Mouse (Mus musculus) liver, embryonic 13.5 days (tissue): ENCODE results near the gene Dhodh. TPM values are rescaled to one million over a fixed set of nuclear protein-coding genes. Genes with fewer than 3 reads are reported as not detected.

Experiments used
- ATAC-seq: fragments of 200-750 bp; cut with Nextera tagmentation; 2 replicates; pipeline ENCODE4 v1.8.0; 2017; ENCODE audit warnings: low read depth, mild to moderate bottlenecking, moderate number of reproducible peaks, moderate library complexity
- DNase-seq: peaks from one replicate; pipeline ENCODE4 v3.0.0; 2022
- H3K27ac ChIP-seq: fragments of 300-500 bp; sonication (generic); 2 replicates; pipeline ENCODE4 v1.5.1; 2015; ENCODE audit warnings: moderate library complexity, mild to moderate bottlenecking, inconsistent platforms
- H3K27me3 ChIP-seq: fragments of 300-500 bp; sonication (generic); 2 replicates; pipeline ENCODE4 v1.6.1; 2015; ENCODE audit warnings: mild to moderate bottlenecking, inconsistent platforms
- H3K36me3 ChIP-seq: fragments of 300-500 bp; sonication (generic); 2 replicates; pipeline ENCODE4 v1.6.1; 2015; ENCODE audit warnings: mild to moderate bottlenecking, inconsistent platforms
- H3K4me1 ChIP-seq: fragments of 300-500 bp; sonication (generic); replicated peaks from 2 replicates; pipeline ENCODE4 v1.6.1; 2015; ENCODE audit warnings: inconsistent platforms
- H3K4me2 ChIP-seq: fragments of 300-500 bp; sonication (generic); 2 replicates; pipeline ENCODE4 v1.6.1; 2015; ENCODE audit warnings: inconsistent platforms, mild to moderate bottlenecking, moderate library complexity
- H3K4me3 ChIP-seq: fragments of 300-500 bp; sonication (generic); replicated peaks from 2 replicates; pipeline ENCODE4 v1.5.1; 2015; ENCODE audit warnings: mild to moderate bottlenecking, inconsistent platforms
- H3K9ac ChIP-seq: fragments of 300-500 bp; sonication (generic); 2 replicates; pipeline ENCODE4 v1.6.1; 2015; ENCODE audit warnings: mild to moderate bottlenecking, inconsistent platforms
- H3K9me3 ChIP-seq: fragments of 300-500 bp; sonication (generic); replicated peaks from 2 replicates; pipeline ENCODE4 v1.6.1; 2016; ENCODE audit warnings: inconsistent platforms
- WGBS: fragments of 180-500 bp; shearing (Covaris S2); methylation state at CpG from one replicate; pipeline ENCODE4 v1.1.7; 2015; ENCODE audit not compliant: insufficient replicate concordance; 5-methylcytosine and 5-hydroxymethylcytosine counted together
- polyA plus RNA-seq: library from polyadenylated mRNA; unstranded; fragments of >200 nt; fragmentation: Nextera tagmentation; extraction: Ambion mirVana; gene quantifications from 2 replicates; pipeline ENCODE4 v1.2.1, GENCODE M21; 2015

Gene Dhodh
- polyA plus RNA-seq, 1 experiment from 2014 or later: 25.9 TPM

DNA sequence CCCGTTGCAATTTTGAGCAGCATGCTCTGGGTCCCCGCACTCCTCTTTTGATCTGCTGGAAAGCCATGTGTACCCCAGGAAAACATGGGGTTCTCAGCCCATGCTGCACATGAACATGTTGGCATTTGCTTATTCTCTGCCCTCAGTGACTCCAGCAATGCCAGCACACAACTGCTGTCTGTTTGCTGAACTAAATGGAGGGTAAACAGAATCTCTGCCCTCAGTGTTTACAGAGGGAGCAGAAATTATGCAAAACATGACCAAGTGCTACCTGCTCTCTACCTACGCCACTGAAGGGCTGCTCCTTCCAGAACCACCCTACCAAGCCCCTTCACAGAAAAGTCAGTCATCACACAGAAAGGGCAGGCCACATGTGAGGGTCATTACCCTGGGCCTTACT, 23.6 kb downstream of the Dhodh start:
- Histone ChIP-seq H3K36me3 (no peaks in the 10 kb centered on the region), H3K27me3 (no peaks in the 10 kb centered on the region), H3K27ac (peak overlapping the region; percentile 39; the same call in 1 of the 2 replicates), H3K9me3 (no peaks in the 10 kb centered on the region), H3K4me3 (no peak overlapping the region), H3K9ac (no peak overlapping the region), H3K4me1 (0 out of 2 replicates have a peak, but pooled peaks cover 3% of the 10 kb centered on the region), H3K4me2 (no peak overlapping the region)
- ATAC-seq (peak; percentile 26; the same call in 1 of the 2 replicates), DNase-seq (no peak)
- 48% methylated on average over 3 of the region's 3 CpGs for WGBS

DNA sequence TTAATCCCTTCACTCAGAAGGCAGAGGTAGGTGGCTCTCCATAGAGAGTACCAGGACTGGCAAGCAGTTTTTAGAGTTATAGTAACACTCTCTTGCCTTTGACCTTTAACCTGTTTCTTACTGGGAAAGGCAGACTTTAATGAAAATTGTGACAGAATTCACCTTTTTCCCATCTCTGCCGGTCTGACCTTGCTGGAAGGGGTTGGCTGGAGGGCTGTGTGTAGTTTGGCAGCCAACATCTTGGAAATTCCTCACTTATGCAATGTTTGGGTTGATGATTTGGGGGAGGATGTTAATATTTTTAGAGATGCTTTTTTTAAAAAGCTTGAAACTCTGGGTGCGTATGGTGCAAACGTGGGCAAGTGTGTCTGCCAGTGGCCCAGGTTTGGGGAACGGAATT, 24.2 kb downstream of the Dhodh start:
- H3K4me3 ChIP-seq: no peak overlapping the region
- H3K36me3 ChIP-seq: no peaks in the 10 kb centered on the region
- WGBS: 64% methylated on average over 4 of the region's 4 CpGs
- H3K27me3 ChIP-seq: no peaks in the 10 kb centered on the region
- no peaks in the 10 kb centered on the region for H3K9me3 ChIP-seq
- 0 out of 2 replicates have a peak, but pooled peaks cover 3% of the 10 kb centered on the region for H3K4me1 ChIP-seq
- no peak for DNase-seq
- H3K4me2 ChIP-seq: no peak overlapping the region
- H3K27ac ChIP-seq: no peak overlapping the region
- no peak for ATAC-seq
- H3K9ac ChIP-seq: no peak overlapping the region

DNA sequence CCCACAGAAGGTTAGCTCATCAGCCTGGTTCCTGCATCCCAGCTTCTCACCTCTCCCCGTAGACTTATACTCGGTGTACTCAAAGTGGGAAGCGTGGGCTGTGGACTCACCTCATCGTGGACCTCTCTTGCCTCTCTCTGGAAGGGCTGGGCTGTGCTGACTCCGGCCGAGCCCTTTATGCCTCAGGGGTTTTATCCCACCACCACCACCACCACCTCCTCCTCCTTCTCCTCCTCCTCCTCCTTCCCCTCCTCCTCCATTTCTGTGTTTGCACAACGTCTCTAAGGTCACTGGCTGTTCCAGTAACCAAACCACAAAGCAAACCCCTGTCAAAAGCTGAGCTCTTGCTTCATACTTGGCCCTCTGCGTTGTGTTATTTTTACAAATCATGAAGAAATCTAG, 29.6 kb downstream of the Dhodh start, which contains the start of gene Hp:
TSS of gene Hp (minus strand) at position 273 of the 402 bp plus-strand sequence.
- Histone ChIP-seq H3K4me2 (no peak within 1 kb of the TSS), H3K4me3 (no peak within 1 kb of the TSS), H3K4me1 (no peaks in the 10 kb centered on the region), H3K9ac (no peak within 1 kb of the TSS), H3K36me3 (no peaks in the 10 kb centered on the region), H3K9me3 (no peaks in the 10 kb centered on the region), H3K27ac (no peak within 1 kb of the TSS), H3K27me3 (no peaks in the 10 kb centered on the region)
- DNase-seq (no peak), ATAC-seq (peak; percentile 49; the same call in 1 of the 2 replicates)
- WGBS: 42% methylated on average over 8 of the region's 8 CpGs

DNA sequence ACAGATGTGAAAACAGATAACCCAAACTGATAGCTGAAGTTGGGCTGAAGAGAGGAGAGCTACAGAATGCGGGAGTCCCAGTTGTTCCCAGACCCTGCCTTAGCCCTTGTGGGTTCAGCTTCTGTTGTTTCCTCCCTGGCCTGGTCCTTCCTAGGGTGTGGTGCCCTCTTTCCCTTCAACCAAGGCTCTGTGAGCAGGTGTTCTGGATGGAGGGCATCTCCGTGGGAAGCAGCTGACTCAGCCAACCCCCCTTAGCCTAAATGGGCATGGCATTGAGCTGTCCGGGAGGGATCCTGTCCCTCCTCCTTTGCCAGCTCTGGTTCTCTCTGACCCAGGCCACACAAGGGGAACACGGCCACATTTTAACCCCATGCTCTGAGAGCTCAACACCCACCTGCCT, 32.2 kb downstream of the Dhodh start:
- Histone ChIP-seq H3K4me1 (no peaks in the 10 kb centered on the region), H3K9me3 (no peaks in the 10 kb centered on the region), H3K9ac (no peak overlapping the region; the same call in 1 of the 2 replicates), H3K4me3 (no peak overlapping the region), H3K27ac (no peak overlapping the region), H3K36me3 (peaks cover 6% of the 10 kb centered on the region; the same call in 1 of the 2 replicates), H3K27me3 (no peaks in the 10 kb centered on the region), H3K4me2 (no peak overlapping the region)
- DNase-seq: no peak
- no peak for ATAC-seq
- WGBS: 48% methylated on average over 4 of the region's 4 CpGs

DNA sequence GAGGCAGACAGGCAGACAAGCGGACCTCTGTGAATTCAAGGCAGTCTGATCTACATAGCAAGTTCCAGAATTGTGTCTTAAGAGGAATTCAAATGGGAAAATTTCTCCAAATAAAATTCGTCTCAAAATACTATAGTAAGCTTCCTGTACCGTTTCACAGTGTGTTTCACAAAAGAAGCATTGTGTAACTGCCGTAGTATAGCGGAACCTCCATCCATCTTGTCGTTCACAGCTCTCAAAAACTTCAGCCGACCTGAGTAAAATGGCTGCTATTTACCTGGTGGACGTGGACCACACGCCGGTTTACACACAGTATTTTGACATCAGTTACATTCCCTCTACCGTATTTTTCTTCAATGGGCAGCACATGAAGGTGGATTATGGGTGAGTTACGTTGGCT, 37.3 kb downstream of the Dhodh start:
- Histone ChIP-seq H3K4me2 (no peak overlapping the region), H3K36me3 (peaks cover 16% of the 10 kb centered on the region), H3K9me3 (no peaks in the 10 kb centered on the region), H3K4me3 (no peak overlapping the region), H3K27ac (no peak overlapping the region), H3K27me3 (no peaks in the 10 kb centered on the region), H3K9ac (no peak overlapping the region), H3K4me1 (peaks cover 8% of the 10 kb centered on the region)
- DNase-seq (no peak), ATAC-seq (no peak)
- 82% methylated on average over 12 of the region's 12 CpGs for WGBS

DNA sequence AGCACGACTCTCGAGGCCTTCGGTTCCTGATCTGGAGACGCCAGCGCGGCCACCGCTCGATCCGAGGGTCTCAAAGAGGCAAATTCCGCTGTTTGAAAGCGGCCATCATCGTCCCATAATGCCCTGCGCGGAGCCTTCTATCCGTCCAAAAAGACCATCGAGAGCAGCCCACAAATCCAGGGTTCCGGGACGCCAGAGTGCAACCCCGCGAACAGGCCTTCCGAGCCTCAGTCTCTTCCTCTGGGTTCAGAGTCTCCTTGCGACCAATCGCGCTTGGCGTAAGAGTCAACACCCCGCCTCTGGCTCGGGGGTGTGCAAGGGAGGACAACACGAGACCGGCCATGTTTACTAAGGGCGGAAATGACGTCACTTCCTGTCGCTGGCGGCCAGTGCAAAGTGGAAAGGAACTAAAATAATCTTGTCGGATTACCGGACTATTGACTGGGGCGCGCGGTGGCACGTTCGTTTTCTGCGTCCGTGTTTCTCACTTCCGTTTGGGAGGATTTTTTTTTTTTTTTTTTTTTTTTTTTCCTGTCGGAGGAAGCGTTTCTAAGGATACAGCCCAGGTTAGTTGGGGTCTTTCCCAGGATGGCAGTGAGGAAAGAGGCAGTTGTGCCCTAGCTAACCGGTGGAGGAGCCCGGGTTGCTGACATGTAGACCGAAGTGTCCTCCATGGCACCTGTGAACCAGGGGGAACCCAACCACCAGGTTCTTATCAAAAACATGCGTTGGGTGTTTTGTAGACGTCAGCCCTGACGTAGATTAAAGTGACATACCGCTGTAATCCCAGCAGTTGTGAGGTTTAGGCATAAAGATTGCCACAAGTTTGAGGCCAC, 42.8 kb downstream of the Dhodh start, which contains the start of the genes Dhx38 and Txnl4b:
TSS of gene Dhx38 (minus strand) at position 364 of the 836 bp plus-strand sequence.
TSS of gene Txnl4b (plus strand) at position 395 of the 836 bp plus-strand sequence.
- Histone ChIP-seq H3K4me1 (peaks cover 24% of the 10 kb centered on the region), H3K4me3 (peak within 1 kb of the TSS; percentile 97), H3K9ac (peak within 1 kb of the TSS; percentile 94), H3K36me3 (peaks cover 29% of the 10 kb centered on the region), H3K27me3 (no peaks in the 10 kb centered on the region), H3K4me2 (peak within 1 kb of the TSS; percentile 90), H3K9me3 (no peaks in the 10 kb centered on the region), H3K27ac (peak within 1 kb of the TSS; percentile 94)
- WGBS: under 1% methylated on average over 52 of the region's 52 CpGs
- DNase-seq (peak; percentile 96), ATAC-seq (peak; percentile 100)

DNA sequence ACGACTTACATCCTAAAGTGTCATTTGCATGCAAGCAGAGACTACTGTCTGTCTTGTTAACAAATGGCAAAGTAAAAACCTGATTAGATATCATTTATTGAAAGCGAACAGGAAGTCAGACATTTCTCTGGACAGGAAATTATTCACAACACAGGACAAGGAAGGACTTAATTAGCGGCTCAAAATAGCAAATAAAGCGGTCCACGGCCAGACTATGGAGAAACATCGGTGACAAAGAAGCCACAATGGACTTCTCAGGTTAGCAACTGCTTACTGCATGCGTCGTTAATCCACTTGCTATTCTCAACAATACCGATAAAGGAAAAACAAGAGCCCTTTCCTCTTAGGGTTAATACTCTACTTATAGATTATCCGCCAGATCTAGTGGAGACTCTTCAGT, 43.7 kb downstream of the Dhodh start:
- no peak for ATAC-seq
- Histone ChIP-seq H3K36me3 (peaks cover 33% of the 10 kb centered on the region), H3K4me1 (peaks cover 24% of the 10 kb centered on the region), H3K27me3 (no peaks in the 10 kb centered on the region), H3K27ac (peak overlapping the region; percentile 94), H3K4me3 (peak overlapping the region; percentile 97), H3K9me3 (no peaks in the 10 kb centered on the region), H3K4me2 (peak overlapping the region; percentile 90), H3K9ac (peak overlapping the region; percentile 94)
- no peak for DNase-seq
- 3% methylated on average over 10 of the region's 10 CpGs for WGBS

DNA sequence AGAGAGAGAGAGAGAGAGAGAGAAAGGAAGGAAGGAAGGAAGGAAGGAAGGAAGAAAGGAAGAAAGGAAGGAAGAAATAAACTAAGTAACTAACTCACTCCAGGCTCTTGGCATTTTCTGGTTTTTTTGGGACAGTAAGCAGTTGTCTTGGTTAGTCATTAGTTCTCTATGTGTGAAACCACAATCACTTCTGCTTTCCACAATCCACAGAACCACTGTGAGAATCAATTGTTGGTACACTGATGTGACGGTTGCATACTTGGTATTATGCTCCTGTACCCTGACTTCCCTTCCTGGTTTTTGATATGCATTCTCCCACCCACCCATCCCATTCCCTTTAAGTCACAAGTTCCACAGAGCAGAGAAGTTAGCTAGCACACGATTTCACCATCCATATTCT, 44.6 kb downstream of the Dhodh start:
- no peaks in the 10 kb centered on the region for H3K27me3 ChIP-seq
- no peak for ATAC-seq
- H3K36me3 ChIP-seq: peaks cover 39% of the 10 kb centered on the region
- H3K9me3 ChIP-seq: no peaks in the 10 kb centered on the region
- peak overlapping the region; percentile 97; the same call in 1 of the 2 replicates for H3K4me3 ChIP-seq
- 33% methylated on average over 2 of the region's 2 CpGs for WGBS
- H3K9ac ChIP-seq: no peak overlapping the region
- H3K27ac ChIP-seq: no peak overlapping the region
- H3K4me1 ChIP-seq: peaks cover 24% of the 10 kb centered on the region
- peak overlapping the region; percentile 90 for H3K4me2 ChIP-seq
- no peak for DNase-seq

DNA sequence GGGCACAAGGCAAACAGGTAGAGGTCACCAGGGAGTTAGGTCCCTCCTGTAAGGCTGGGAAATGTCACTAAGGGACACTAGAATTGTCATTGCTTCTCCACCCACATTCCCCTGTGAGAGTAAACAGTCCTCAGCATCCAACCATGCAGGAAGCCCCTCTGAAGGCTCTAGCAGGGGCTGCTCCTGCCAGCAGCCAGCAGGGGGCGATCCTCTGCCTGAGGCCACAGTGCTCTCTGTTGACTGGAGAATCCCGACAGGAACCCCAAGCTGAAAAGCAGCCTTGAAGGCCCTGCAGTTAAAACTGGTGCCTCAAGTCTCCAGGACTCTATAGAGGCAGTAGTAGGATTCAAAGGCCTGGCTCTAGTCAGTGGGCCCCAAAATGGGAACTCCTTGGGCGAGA, 56.8 kb downstream of the Dhodh start:
- Histone ChIP-seq H3K27me3 (no peaks in the 10 kb centered on the region), H3K27ac (no peak overlapping the region), H3K4me3 (no peak overlapping the region), H3K9me3 (no peaks in the 10 kb centered on the region), H3K9ac (no peak overlapping the region), H3K4me2 (no peak overlapping the region), H3K4me1 (no peaks in the 10 kb centered on the region), H3K36me3 (peaks cover 100% of the 10 kb centered on the region)
- 38% methylated on average over 3 of the region's 3 CpGs for WGBS
- ATAC-seq: no peak
- DNase-seq: no peak

DNA sequence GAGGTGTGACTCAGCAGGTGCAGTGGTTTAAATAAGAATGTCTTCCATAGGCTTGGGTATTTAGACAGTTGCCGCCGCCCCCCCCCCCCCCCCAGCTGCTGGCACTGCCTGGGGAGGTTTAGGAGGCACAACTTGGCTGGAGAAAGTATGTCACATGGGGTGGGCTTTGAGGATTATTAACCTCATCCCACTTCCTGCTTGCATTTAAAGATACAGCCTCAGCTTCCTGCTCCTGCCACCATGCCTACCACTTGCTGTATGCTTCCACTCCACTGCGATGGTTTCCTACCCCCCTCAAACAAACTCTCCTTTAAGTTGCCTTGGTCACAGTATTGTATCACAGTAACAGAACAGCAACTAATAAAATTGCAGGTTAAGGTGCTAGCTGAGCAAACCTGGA, 64.4 kb downstream of the Dhodh start:
- WGBS: 15% methylated on average over 3 of the region's 3 CpGs
- no peak overlapping the region for H3K4me2 ChIP-seq
- no peak overlapping the region for H3K4me3 ChIP-seq
- H3K36me3 ChIP-seq: peaks cover 27% of the 10 kb centered on the region
- no peak overlapping the region for H3K27ac ChIP-seq
- no peaks in the 10 kb centered on the region for H3K4me1 ChIP-seq
- no peaks in the 10 kb centered on the region for H3K27me3 ChIP-seq
- DNase-seq (no peak), ATAC-seq (no peak)
- no peaks in the 10 kb centered on the region for H3K9me3 ChIP-seq
- H3K9ac ChIP-seq: no peak overlapping the region

DNA sequence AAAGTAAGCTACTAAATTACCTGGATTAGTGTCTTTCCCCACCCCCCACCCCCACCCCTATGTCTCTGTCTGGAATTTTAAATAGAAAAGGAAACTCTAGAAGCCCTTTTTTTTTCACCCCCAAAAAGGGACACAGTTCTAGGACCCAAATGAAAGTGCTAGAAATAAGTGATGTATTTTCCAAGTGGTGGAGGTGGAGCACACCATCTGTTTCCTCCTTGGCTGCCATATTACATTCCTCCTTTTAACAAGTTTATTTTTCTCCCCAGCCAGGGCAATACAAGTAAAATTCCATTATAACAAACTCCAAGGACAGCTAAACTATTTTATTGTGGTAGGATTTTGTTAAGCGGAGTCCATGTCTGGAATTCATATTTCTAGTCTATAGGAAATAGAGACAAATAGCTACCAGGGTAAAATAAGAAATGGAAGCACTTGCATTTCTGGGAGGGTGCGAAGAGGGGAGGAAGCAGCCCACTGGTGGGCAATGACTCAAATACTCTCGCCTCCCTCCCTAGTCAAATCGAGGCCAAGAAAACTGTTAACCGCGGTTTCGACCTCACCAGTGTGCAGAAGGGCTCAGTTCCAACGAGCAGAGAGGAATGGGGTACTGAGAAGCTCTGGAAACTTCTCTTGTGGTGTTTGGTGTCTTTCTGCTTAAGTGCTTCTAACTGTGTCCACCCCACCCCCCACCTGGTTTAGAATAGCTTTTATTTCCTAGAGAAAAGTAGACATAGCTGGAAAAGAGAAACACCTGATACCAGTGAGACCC, 65.5 kb downstream of the Dhodh start:
- H3K36me3 ChIP-seq: peaks cover 16% of the 10 kb centered on the region
- WGBS: 61% methylated on average over 8 of the region's 8 CpGs
- no peaks in the 10 kb centered on the region for H3K9me3 ChIP-seq
- H3K4me3 ChIP-seq: no peak overlapping the region
- H3K4me1 ChIP-seq: no peaks in the 10 kb centered on the region
- no peak overlapping the region for H3K4me2 ChIP-seq
- no peak overlapping the region for H3K27ac ChIP-seq
- H3K27me3 ChIP-seq: no peaks in the 10 kb centered on the region
- DNase-seq (no peak), ATAC-seq (no peak)
- no peak overlapping the region for H3K9ac ChIP-seq
